Mouse (Mus musculus): Measurements from ENCODE around the gene Rxrg. TPM values are rescaled to one million over a fixed set of nuclear protein-coding genes. Genes with fewer than 3 reads are reported as not detected.

Rxrg gene
- polyA plus RNA-seq, 1 experiment from 2014 or later: 0.84 TPM

GRCm38 (mm10) chr1:167620206-167620795 is 22.1 kb downstream of the Rxrg start:
- Histone ChIP-seq H3K4me3 (ENCODE audit: low read depth, low read length) (no peak overlapping the region), H3K36me3 (ENCODE audit: insufficient read depth) (no peaks in the 10 kb centered on the region), H3K27me3 (ENCODE audit: insufficient read depth, low read length) (peaks cover 4% of the 10 kb centered on the region), H3K27ac (ENCODE audit: low read depth) (no peak overlapping the region), H3K9me3 (ENCODE audit: low read depth, low read length) (no peaks in the 10 kb centered on the region), H3K4me2 (no peak overlapping the region), H3K9ac (no peak overlapping the region), H3K4me1 (ENCODE audit: insufficient read depth) (no peaks in the 10 kb centered on the region)
- DNase-seq: no peak
- WGBS: 55% methylated on average over 15 of the region's 15 CpGs
- TF ChIP-seq CTCF (IDR thresholded peaks at IDR 0.05; ENCODE audit: low read depth): no peak
- ATAC-seq (ENCODE audit: insufficient read depth): no peak

GRCm38 (mm10) chr1:167625098-167625497 is 26.9 kb downstream of the Rxrg start:
- Histone ChIP-seq H3K27ac (ENCODE audit: low read depth) (no peak overlapping the region), H3K4me2 (no peak overlapping the region), H3K36me3 (ENCODE audit: insufficient read depth) (no peaks in the 10 kb centered on the region), H3K9me3 (ENCODE audit: low read depth, low read length) (no peaks in the 10 kb centered on the region), H3K27me3 (ENCODE audit: insufficient read depth, low read length) (peaks cover 14% of the 10 kb centered on the region), H3K9ac (no peak overlapping the region), H3K4me1 (ENCODE audit: insufficient read depth) (no peaks in the 10 kb centered on the region), H3K4me3 (ENCODE audit: low read depth, low read length) (no peak overlapping the region)
- 34% methylated on average over 3 of the region's 3 CpGs for WGBS
- ATAC-seq (ENCODE audit: insufficient read depth): peak; percentile 57; the same call in 1 of the 2 replicates
- peak; percentile 90 for DNase-seq
- no peak for TF ChIP-seq CTCF (IDR thresholded peaks at IDR 0.05; ENCODE audit: low read depth)

GRCm38 (mm10) chr1:167631765-167632164 is 33.6 kb downstream of the Rxrg start:
- peak; percentile 84 for ATAC-seq (ENCODE audit: insufficient read depth)

GRCm38 (mm10) chr1:167635702-167636101 is 37.5 kb downstream of the Rxrg start:
- no peaks in the 10 kb centered on the region for H3K36me3 ChIP-seq (ENCODE audit: insufficient read depth)
- no peak for TF ChIP-seq CTCF (IDR thresholded peaks at IDR 0.05; ENCODE audit: low read depth)
- H3K4me2 ChIP-seq: no peak overlapping the region
- no peaks in the 10 kb centered on the region for H3K9me3 ChIP-seq (ENCODE audit: low read depth, low read length)
- DNase-seq: no peak
- no peak for ATAC-seq (ENCODE audit: insufficient read depth)
- H3K4me3 ChIP-seq (ENCODE audit: low read depth, low read length): no peak overlapping the region
- H3K27me3 ChIP-seq (ENCODE audit: insufficient read depth, low read length): peaks cover 20% of the 10 kb centered on the region
- no peak overlapping the region for H3K27ac ChIP-seq (ENCODE audit: low read depth)
- no peak overlapping the region for H3K9ac ChIP-seq
- WGBS: 46% methylated on average over 12 of the region's 12 CpGs
- H3K4me1 ChIP-seq (ENCODE audit: insufficient read depth): no peaks in the 10 kb centered on the region

More at GRCm38 (mm10) chr1:167631765-167632164, 33.6 kb downstream of the Rxrg start:
- WGBS: 37% methylated on average over 6 of the region's 6 CpGs
- Histone ChIP-seq H3K4me2 (no peak overlapping the region), H3K4me1 (ENCODE audit: insufficient read depth) (no peaks in the 10 kb centered on the region), H3K27me3 (ENCODE audit: insufficient read depth, low read length) (peaks cover 27% of the 10 kb centered on the region), H3K9ac (no peak overlapping the region), H3K27ac (ENCODE audit: low read depth) (no peak overlapping the region), H3K9me3 (ENCODE audit: low read depth, low read length) (no peaks in the 10 kb centered on the region), H3K36me3 (ENCODE audit: insufficient read depth) (no peaks in the 10 kb centered on the region), H3K4me3 (ENCODE audit: low read depth, low read length) (no peak overlapping the region)
- peak; percentile 70 for DNase-seq
- TF ChIP-seq CTCF (IDR thresholded peaks at IDR 0.05; ENCODE audit: low read depth): no peak

GRCm38 (mm10) chr1:167636948-167637347 is 38.8 kb downstream of the Rxrg start:
- Histone ChIP-seq H3K27ac (ENCODE audit: low read depth) (no peak overlapping the region), H3K9ac (no peak overlapping the region), H3K27me3 (ENCODE audit: insufficient read depth, low read length) (peaks cover 20% of the 10 kb centered on the region), H3K36me3 (ENCODE audit: insufficient read depth) (no peaks in the 10 kb centered on the region), H3K4me2 (no peak overlapping the region), H3K9me3 (ENCODE audit: low read depth, low read length) (no peaks in the 10 kb centered on the region), H3K4me1 (ENCODE audit: insufficient read depth) (no peaks in the 10 kb centered on the region), H3K4me3 (ENCODE audit: low read depth, low read length) (no peak overlapping the region)
- DNase-seq (peak; percentile 88), ATAC-seq (ENCODE audit: insufficient read depth) (peak; percentile 36; the same call in 1 of the 2 replicates)
- TF ChIP-seq CTCF (IDR thresholded peaks at IDR 0.05; ENCODE audit: low read depth): peak; percentile 99
- 9% methylated on average over 3 of the region's 3 CpGs for WGBS

- no peak overlapping the region for H3K27ac ChIP-seq (ENCODE audit: low read depth)
- WGBS: 31% methylated on average over 13 of the region's 13 CpGs
- H3K36me3 ChIP-seq (ENCODE audit: insufficient read depth): no peaks in the 10 kb centered on the region
- H3K9ac ChIP-seq: no peak overlapping the region
- H3K4me3 ChIP-seq (ENCODE audit: low read depth, low read length): no peak overlapping the region
- H3K9me3 ChIP-seq (ENCODE audit: low read depth, low read length): no peaks in the 10 kb centered on the region
- DNase-seq (peak; percentile 67), ATAC-seq (ENCODE audit: insufficient read depth) (no peak)
- TF ChIP-seq CTCF (IDR thresholded peaks at IDR 0.05; ENCODE audit: low read depth): peak; percentile 67
- no peaks in the 10 kb centered on the region for H3K4me1 ChIP-seq (ENCODE audit: insufficient read depth)
- H3K27me3 ChIP-seq (ENCODE audit: insufficient read depth, low read length): peaks cover 20% of the 10 kb centered on the region
- H3K4me2 ChIP-seq: no peak overlapping the region
These were observed 39.9 kb downstream of the Rxrg start for GRCm38 (mm10) chr1:167638053-167638452.

- WGBS: 67% methylated on average over 9 of the region's 9 CpGs
- Histone ChIP-seq H3K4me3 (ENCODE audit: low read depth, low read length) (no peak overlapping the region), H3K9ac (no peak overlapping the region), H3K9me3 (ENCODE audit: low read depth, low read length) (no peaks in the 10 kb centered on the region), H3K4me2 (no peak overlapping the region), H3K36me3 (ENCODE audit: insufficient read depth) (no peaks in the 10 kb centered on the region), H3K27me3 (ENCODE audit: insufficient read depth, low read length) (peaks cover 25% of the 10 kb centered on the region), H3K4me1 (ENCODE audit: insufficient read depth) (no peaks in the 10 kb centered on the region), H3K27ac (ENCODE audit: low read depth) (no peak overlapping the region)
- no peak for TF ChIP-seq CTCF (IDR thresholded peaks at IDR 0.05; ENCODE audit: low read depth)
- DNase-seq (no peak), ATAC-seq (ENCODE audit: insufficient read depth) (no peak)
These were observed 40.7 kb downstream of the Rxrg start for GRCm38 (mm10) chr1:167638901-167639300.

Measured in lung, embryonic 14.5 days (tissue).